Comparison of ENCODE assay signal across 11 mouse cellular contexts in the genomic region with DNA sequence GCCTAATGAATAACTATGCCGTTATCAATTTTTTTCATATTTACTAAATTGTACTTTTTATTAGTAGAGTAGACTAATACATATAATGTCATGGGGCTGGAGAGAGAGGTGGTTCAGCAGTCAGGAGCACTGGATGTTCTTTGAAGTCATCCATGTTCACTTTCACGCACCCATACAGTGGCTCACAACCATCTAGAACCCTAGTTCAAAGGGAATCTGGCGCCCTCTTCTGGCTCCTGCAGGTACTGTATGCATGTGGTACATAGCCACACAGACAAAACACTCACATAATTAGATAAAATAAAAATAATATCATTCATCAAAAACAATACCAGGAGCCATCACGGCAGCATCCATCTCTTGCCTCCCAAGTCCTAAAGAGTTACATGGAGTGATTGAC. TPM values are rescaled to one million over a fixed set of nuclear protein-coding genes. Genes with fewer than 3 reads are reported as not detected.
A peak's percentile ranks its signal among the peaks of the same experiment; 100 is the strongest.
DNase-seq lines count a peak whose midpoint lies in the region; ATAC-seq and TF ChIP-seq lines count a peak whose summit lies in the region.
"Had no signal": no experiment of that assay in that cellular context is flagged by ENCODE, and none has a peak within 500 bp of the region (broad histone marks: within the 10 kb centered on the region; RNA-seq: fewer than 3 reads in every experiment).

No protein-coding gene starts in this region.

- no peak overlapping the region for H3K27ac ChIP-seq in kidney, embryonic 16.5 days (ENCODE audit: low read length)
- H3K27ac ChIP-seq in ES-Bruce4 (ENCODE audit: insufficient read depth, low read length) = no peak overlapping the region
- no peak overlapping the region for H3K27ac ChIP-seq in bone marrow, adult 2 months (ENCODE audit: control insufficient read depth, insufficient read depth, low read depth, low read length, poor library complexity)
- no peak overlapping the region for H3K27ac ChIP-seq in small intestine, adult 2 months (ENCODE audit: insufficient read depth, low read depth, low read length)
- H3K27ac ChIP-seq in hindbrain, embryonic 16.5 days (ENCODE audit: low read depth, low read length) = no peak overlapping the region
- H3K27ac ChIP-seq: embryonic facial prominence, embryonic 12.5 days; heart, embryonic 15.5 days; midbrain, embryonic 15.5 days had no signal

- no peak overlapping the region for H3K9ac ChIP-seq in kidney, embryonic 16.5 days (replicated peaks; ENCODE audit: low read length)
- no peak overlapping the region for H3K9ac ChIP-seq in ES-Bruce4 (ENCODE audit: low read depth, poor library complexity, severe bottlenecking)
- H3K9ac ChIP-seq in hindbrain, embryonic 16.5 days (ENCODE audit: low read depth, low read length) = no peak overlapping the region
- H3K9ac ChIP-seq: embryonic facial prominence, embryonic 12.5 days; heart, embryonic 15.5 days; midbrain, embryonic 15.5 days had no signal

- WGBS in kidney, embryonic 16.5 days = 76% methylated on average over 4 of the region's 4 CpGs
- WGBS in bone marrow, adult 2 months = 62% methylated on average over 4 of the region's 4 CpGs
- 73% methylated on average over 4 of the region's 4 CpGs for WGBS in small intestine, adult 2 months
- WGBS in hindbrain, embryonic 16.5 days = 74% methylated on average over 4 of the region's 4 CpGs

- no peaks in the 10 kb centered on the region for H3K4me1 ChIP-seq in kidney, embryonic 16.5 days (ENCODE audit: insufficient read depth, low read length)
- peaks cover 3% of the 10 kb centered on the region for H3K4me1 ChIP-seq in ES-Bruce4 (ENCODE audit: control insufficient read depth, insufficient read depth, low read length)
- no peaks in the 10 kb centered on the region for H3K4me1 ChIP-seq in bone marrow, adult 2 months (ENCODE audit: control insufficient read depth, insufficient read depth, low read length)
- H3K4me1 ChIP-seq in small intestine, adult 2 months (ENCODE audit: control insufficient read depth, insufficient read depth, insufficient read length, low read length) = no peaks in the 10 kb centered on the region
- no peaks in the 10 kb centered on the region for H3K4me1 ChIP-seq in hindbrain, embryonic 16.5 days (ENCODE audit: control insufficient read depth, insufficient read depth, low read depth, low read length)
- H3K4me1 ChIP-seq: embryonic facial prominence, embryonic 12.5 days; heart, embryonic 15.5 days; midbrain, embryonic 15.5 days had no signal

- no peak overlapping the region for H3K4me3 ChIP-seq in kidney, embryonic 16.5 days (ENCODE audit: low read length)
- no peak overlapping the region for H3K4me3 ChIP-seq in ES-Bruce4 (ENCODE audit: low read depth, low read length)
- no peak overlapping the region for H3K4me3 ChIP-seq in bone marrow, adult 2 months (replicated peaks; ENCODE audit: control insufficient read depth, low read depth, low read length)
- no peak overlapping the region for H3K4me3 ChIP-seq in small intestine, adult 2 months (ENCODE audit: low read depth, low read length)
- H3K4me3 ChIP-seq in hindbrain, embryonic 16.5 days (ENCODE audit: low read length) = no peak overlapping the region
- H3K4me3 ChIP-seq: embryonic facial prominence, embryonic 12.5 days; heart, embryonic 15.5 days; midbrain, embryonic 15.5 days had no signal

- DNase-seq in kidney, postnatal 4 days = peak; percentile 19 to 28
- no peak for DNase-seq in layer of hippocampus, adult 8-10 months (ENCODE audit: low spot score in 2 of 2)
- no peak for DNase-seq in ovary, postnatal 10 days (ENCODE audit: low spot score)

- TF ChIP-seq POLR2A in ES-Bruce4 (IDR thresholded peaks at IDR 0.05; ENCODE audit: insufficient read depth, low read length) = no peak
- no peak for TF ChIP-seq POLR2A in bone marrow, adult 2 months (IDR thresholded peaks at IDR 0.05; ENCODE audit: borderline replicate concordance, control insufficient read depth, low read depth, low read length)
- TF ChIP-seq POLR2A in small intestine, adult 2 months (IDR thresholded peaks at IDR 0.05; ENCODE audit: low read depth, low read length) = no peak

- no peaks in the 10 kb centered on the region for H3K27me3 ChIP-seq in kidney, embryonic 16.5 days (ENCODE audit: insufficient read depth, low read length)
- H3K27me3 ChIP-seq in ES-Bruce4 (ENCODE audit: control insufficient read depth, insufficient read depth, low read length, poor library complexity, severe bottlenecking) = no peaks in the 10 kb centered on the region
- H3K27me3 ChIP-seq in small intestine, adult 2 months (ENCODE audit: control insufficient read depth, insufficient read depth, low read length) = no peaks in the 10 kb centered on the region
- H3K27me3 ChIP-seq in hindbrain, embryonic 16.5 days (replicated peaks; ENCODE audit: control insufficient read depth, insufficient read depth, low read length) = no peaks in the 10 kb centered on the region
- H3K27me3 ChIP-seq: embryonic facial prominence, embryonic 12.5 days; heart, embryonic 15.5 days; midbrain, embryonic 15.5 days had no signal

- no peak for ATAC-seq in kidney, embryonic 16.5 days (ENCODE audit: low FRiP score, low TSS enrichment)
- no peak for ATAC-seq in hindbrain, embryonic 16.5 days
- ATAC-seq: midbrain, embryonic 15.5 days had no signal

- no peak for TF ChIP-seq EP300 in ES-Bruce4 (IDR thresholded peaks at IDR 0.05; ENCODE audit: insufficient read depth, low read depth, low read length)

- H3K9me3 ChIP-seq in kidney, embryonic 16.5 days (ENCODE audit: low read length) = no peaks in the 10 kb centered on the region
- no peaks in the 10 kb centered on the region for H3K9me3 ChIP-seq in ES-Bruce4 (replicated peaks; ENCODE audit: control insufficient read depth, insufficient read depth, low read length, poor library complexity, severe bottlenecking)
- H3K9me3 ChIP-seq in hindbrain, embryonic 16.5 days (ENCODE audit: control insufficient read depth, low read length) = no peaks in the 10 kb centered on the region
- H3K9me3 ChIP-seq: embryonic facial prominence, embryonic 12.5 days; heart, embryonic 15.5 days; midbrain, embryonic 15.5 days had no signal

- H3K4me2 ChIP-seq in kidney, embryonic 16.5 days (replicated peaks; ENCODE audit: low read depth, low read length) = no peak overlapping the region
- H3K4me2 ChIP-seq in hindbrain, embryonic 16.5 days (ENCODE audit: low read length) = no peak overlapping the region
- H3K4me2 ChIP-seq: embryonic facial prominence, embryonic 12.5 days; heart, embryonic 15.5 days; midbrain, embryonic 15.5 days had no signal

- no peaks in the 10 kb centered on the region for H3K36me3 ChIP-seq in kidney, embryonic 16.5 days (ENCODE audit: insufficient read depth, low read length)
- no peaks in the 10 kb centered on the region for H3K36me3 ChIP-seq in ES-Bruce4 (ENCODE audit: control insufficient read depth, insufficient read depth, low read length, poor library complexity, severe bottlenecking)
- no peaks in the 10 kb centered on the region for H3K36me3 ChIP-seq in small intestine, adult 2 months (ENCODE audit: control insufficient read depth, insufficient read depth, low read length)
- 0 out of 2 replicates have a peak, but pooled peaks cover 5% of the 10 kb centered on the region for H3K36me3 ChIP-seq in hindbrain, embryonic 16.5 days (ENCODE audit: control insufficient read depth, insufficient read depth, low read length)
- H3K36me3 ChIP-seq: embryonic facial prominence, embryonic 12.5 days; heart, embryonic 15.5 days had no signal

- peak; percentile 14 for TF ChIP-seq CTCF in ES-Bruce4 (IDR thresholded peaks at IDR 0.05; ENCODE audit: low read depth, low read length)
- TF ChIP-seq CTCF in bone marrow, adult 2 months (IDR thresholded peaks at IDR 0.05; ENCODE audit: control insufficient read depth, insufficient read depth, low read length) = peak; percentile 47; the same call in 1 of the 2 replicates
- TF ChIP-seq CTCF in small intestine, adult 2 months (IDR thresholded peaks at IDR 0.05; ENCODE audit: extremely low read depth, insufficient read length, insufficient replicate concordance, low read depth, low read length) = peak; percentile 10; the same call in 1 of the 2 replicates

RNA-seq across cellular contexts. Expression of gene Mtrf1l, which starts 36.0 kb away (rescaled TPM):
- 13.5 and 14.2 TPM in 2 replicates for polyA plus RNA-seq in kidney, embryonic 16.5 days (2015; fragmentation: Nextera tagmentation; extraction: Ambion mirVana)
- polyA plus RNA-seq in ES-Bruce4 (2011; ENCODE audit: insufficient read depth, insufficient read length, low read depth, missing spikeins) = 11.2 and 12.0 TPM in 2 replicates
- polyA plus RNA-seq in bone marrow, adult 2 months (2011; ENCODE audit: insufficient read depth, insufficient read length, low replicate concordance, missing spikeins) = 12.1 and 27.6 TPM in 2 replicates
- polyA plus RNA-seq in small intestine, adult 2 months (2012; rRNA removed) = 1.3 and 1.7 TPM in 2 replicates
- 10 to 100 TPM in 3 of 4 experiments, 1 to 10 TPM in 1; 9.4 to 14.3 (median 11.1) TPM for total RNA-seq in layer of hippocampus, adult 8-10 months (2022)
- 9.6 and 10.7 TPM in 2 replicates for polyA plus RNA-seq in hindbrain, embryonic 16.5 days (2015; fragmentation: Nextera tagmentation; extraction: Ambion mirVana)

RNA-seq across cellular contexts. Expression of gene Fbxo5, which starts 54.3 kb away (rescaled TPM):
- 73.7 and 79.4 TPM in 2 replicates for polyA plus RNA-seq in kidney, embryonic 16.5 days (2015; fragmentation: Nextera tagmentation; extraction: Ambion mirVana)
- 82.6 and 90.1 TPM in 2 replicates for polyA plus RNA-seq in ES-Bruce4 (2011; ENCODE audit: insufficient read depth, insufficient read length, low read depth, missing spikeins)
- 48.1 and 54.1 TPM in 2 replicates for polyA plus RNA-seq in bone marrow, adult 2 months (2011; ENCODE audit: insufficient read depth, insufficient read length, low replicate concordance, missing spikeins)
- polyA plus RNA-seq in small intestine, adult 2 months (2012; rRNA removed) = 0.53 and 0.70 TPM in 2 replicates
- 1 to 10 TPM; 1.0 to 2.8 (median 1.8) TPM for total RNA-seq in layer of hippocampus, adult 8-10 months (2022)
- 14.3 and 17.4 TPM in 2 replicates for polyA plus RNA-seq in hindbrain, embryonic 16.5 days (2015; fragmentation: Nextera tagmentation; extraction: Ambion mirVana)

Comparison
In these comparisons a context has a peak if more than half of its experiments do, and no peak if none do; other contexts are left out.
1. DNase-seq: peak in kidney, postnatal 4 days (2 of 2); none in layer of hippocampus, adult 8-10 months (0 of 2) and ovary, postnatal 10 days (single experiment).
2. Peak in every context shown above with its lines, with median percentiles within 50 percentile points of each other: CTCF ChIP-seq.